Mouse (Mus musculus) forebrain, embryonic 10.5 days (tissue): ENCODE results near the gene Lrp5. TPM values are rescaled to one million over a fixed set of nuclear protein-coding genes. Genes with fewer than 3 reads are reported as not detected.
"Not testable (repeated sequence)": the region's sequence is repeated elsewhere in the genome, so short reads cannot be mapped to it uniquely, and the experiment has no call there.

Source experiments
- DNase-seq: peaks from one replicate; pipeline ENCODE4 v3.0.0-alpha.2; 2017; ENCODE audit warnings: low spot score; ENCODE audit errors: extremely low spot score
- H3K27ac ChIP-seq: fragments of 300-500 bp; sonication (generic); 2 replicates; pipeline ENCODE4 v1.5.1; 2016; ENCODE audit warnings: mild to moderate bottlenecking
- H3K27me3 ChIP-seq: fragments of 300-500 bp; sonication (generic); 2 replicates; pipeline ENCODE4 v1.6.1; 2016; ENCODE audit warnings: mild to moderate bottlenecking; ENCODE audit not compliant: poor library complexity, severe bottlenecking
- H3K36me3 ChIP-seq: fragments of 300-500 bp; sonication (generic); replicated peaks from 2 replicates; pipeline ENCODE4 v1.6.1; 2016; ENCODE audit warnings: mild to moderate bottlenecking, moderate library complexity
- H3K4me1 ChIP-seq: fragments of 300-500 bp; sonication (generic); 2 replicates; pipeline ENCODE4 v1.6.1; 2016
- H3K4me3 ChIP-seq: fragments of 300-500 bp; sonication (generic); 2 replicates; pipeline ENCODE4 v1.5.1; 2016; ENCODE audit warnings: mild to moderate bottlenecking, moderate library complexity
- H3K9me3 ChIP-seq: fragments of 300-500 bp; sonication (generic); 2 replicates; pipeline ENCODE4 v1.6.1; 2016; ENCODE audit warnings: mild to moderate bottlenecking, moderate library complexity
- WGBS: fragments of 180-500 bp; shearing (Covaris S2); methylation state at CpG from one replicate; pipeline ENCODE4 v1.1.7; 2016; 5-methylcytosine and 5-hydroxymethylcytosine counted together
- polyA plus RNA-seq: library from polyadenylated mRNA; unstranded; fragments of >200 nt; fragmentation: Nextera tagmentation; extraction: Ambion mirVana; gene quantifications from 2 replicates; pipeline ENCODE4 v1.2.1, GENCODE M21; 2016

The Lrp5 gene
- polyA plus RNA-seq, 1 experiment from 2014 or later = 3.6 TPM

- 87% methylated on average over 4 of the region's 4 CpGs for WGBS
- Histone ChIP-seq H3K36me3 (peaks cover 94% of the 10 kb centered on the region), H3K9me3 (peaks cover 10% of the 10 kb centered on the region)
Observed at GRCm38 (mm10) chr19:3623294-3623693, 63.1 kb downstream of the Lrp5 start.

GRCm38 (mm10) chr19:3620871-3621270, 65.5 kb downstream of the Lrp5 start:
- no peaks in the 10 kb centered on the region for H3K27me3 ChIP-seq
- WGBS = 96% methylated on average over 10 of the region's 10 CpGs
- H3K9me3 ChIP-seq = peaks cover 10% of the 10 kb centered on the region
- no peak overlapping the region for H3K27ac ChIP-seq
- no peak for DNase-seq
- H3K4me3 ChIP-seq = no peak overlapping the region
- H3K36me3 ChIP-seq = peaks cover 87% of the 10 kb centered on the region
- H3K4me1 ChIP-seq = no peaks in the 10 kb centered on the region

More at GRCm38 (mm10) chr19:3623294-3623693, 63.1 kb downstream of the Lrp5 start:
- H3K27me3 ChIP-seq = no peaks in the 10 kb centered on the region
- no peak overlapping the region for H3K27ac ChIP-seq
- no peak for DNase-seq
- no peak overlapping the region for H3K4me3 ChIP-seq
- no peaks in the 10 kb centered on the region for H3K4me1 ChIP-seq

- DNase-seq = no peak
- no peaks in the 10 kb centered on the region for H3K4me1 ChIP-seq
- 83% methylated on average over 2 of the region's 2 CpGs for WGBS
- no peaks in the 10 kb centered on the region for H3K27me3 ChIP-seq
- H3K27ac ChIP-seq = no peak overlapping the region
- no peak overlapping the region for H3K4me3 ChIP-seq
- H3K36me3 ChIP-seq = peaks cover 91% of the 10 kb centered on the region
- H3K9me3 ChIP-seq = peaks cover 10% of the 10 kb centered on the region
Observed at GRCm38 (mm10) chr19:3619359-3619758, 67.0 kb downstream of the Lrp5 start.

GRCm38 (mm10) chr19:3613991-3614390, 72.4 kb downstream of the Lrp5 start:
- Histone ChIP-seq H3K4me1 (no peaks in the 10 kb centered on the region), H3K4me3 (no peak overlapping the region), H3K27ac (no peak overlapping the region), H3K36me3 (peaks cover 90% of the 10 kb centered on the region), H3K27me3 (no peaks in the 10 kb centered on the region), H3K9me3 (no peaks in the 10 kb centered on the region)
- DNase-seq = no peak
- 94% methylated on average over 10 of the region's 10 CpGs for WGBS

GRCm38 (mm10) chr19:3612534-3613273, 73.7 kb downstream of the Lrp5 start:
- DNase-seq = no peak
- Histone ChIP-seq H3K27ac (no peak overlapping the region), H3K4me1 (no peaks in the 10 kb centered on the region), H3K9me3 (no peaks in the 10 kb centered on the region), H3K27me3 (no peaks in the 10 kb centered on the region), H3K36me3 (peaks cover 89% of the 10 kb centered on the region), H3K4me3 (no peak overlapping the region)
- 91% methylated on average over 4 of the region's 4 CpGs for WGBS

- WGBS = 90% methylated on average over 8 of the region's 8 CpGs
- no peak for DNase-seq
- H3K36me3 ChIP-seq = peaks cover 85% of the 10 kb centered on the region
Observed at GRCm38 (mm10) chr19:3611730-3612129, 74.6 kb downstream of the Lrp5 start.

GRCm38 (mm10) chr19:3610886-3611285, 75.5 kb downstream of the Lrp5 start:
- WGBS = 97% methylated on average over 2 of the region's 2 CpGs
- H3K9me3 ChIP-seq = no peaks in the 10 kb centered on the region
- no peak overlapping the region for H3K27ac ChIP-seq
- no peaks in the 10 kb centered on the region for H3K4me1 ChIP-seq
- H3K4me3 ChIP-seq = no peak overlapping the region
- no peaks in the 10 kb centered on the region for H3K27me3 ChIP-seq
- H3K36me3 ChIP-seq = peaks cover 89% of the 10 kb centered on the region
- DNase-seq = no peak

More at GRCm38 (mm10) chr19:3611730-3612129, 74.6 kb downstream of the Lrp5 start:
- Histone ChIP-seq H3K27ac (no peak overlapping the region), H3K9me3 (no peaks in the 10 kb centered on the region), H3K4me1 (no peaks in the 10 kb centered on the region), H3K4me3 (no peak overlapping the region), H3K27me3 (no peaks in the 10 kb centered on the region)

- no peak for DNase-seq
- no peak overlapping the region for H3K4me3 ChIP-seq
- H3K4me1 ChIP-seq = no peaks in the 10 kb centered on the region
- H3K27me3 ChIP-seq = no peaks in the 10 kb centered on the region
- peaks cover 89% of the 10 kb centered on the region for H3K36me3 ChIP-seq
- H3K9me3 ChIP-seq = no peaks in the 10 kb centered on the region
- WGBS = 91% methylated on average over 10 of the region's 10 CpGs
- H3K27ac ChIP-seq = no peak overlapping the region
Observed at GRCm38 (mm10) chr19:3609826-3610225, 76.5 kb downstream of the Lrp5 start.

- Histone ChIP-seq H3K27ac (no peak overlapping the region), H3K27me3 (no peaks in the 10 kb centered on the region), H3K36me3 (peaks cover 99% of the 10 kb centered on the region), H3K9me3 (no peaks in the 10 kb centered on the region), H3K4me1 (no peaks in the 10 kb centered on the region), H3K4me3 (no peak overlapping the region)
- no peak for DNase-seq
- 89% methylated on average over 5 of the region's 5 CpGs for WGBS
Observed at GRCm38 (mm10) chr19:3594316-3594715, 92.0 kb downstream of the Lrp5 start.

- H3K4me3 ChIP-seq = no peak overlapping the region
- no peaks in the 10 kb centered on the region for H3K9me3 ChIP-seq
- peaks cover 99% of the 10 kb centered on the region for H3K36me3 ChIP-seq
- no peak for DNase-seq
- no peak overlapping the region for H3K27ac ChIP-seq
- 91% methylated on average over 7 of the region's 7 CpGs for WGBS
- H3K4me1 ChIP-seq = no peaks in the 10 kb centered on the region
- H3K27me3 ChIP-seq = no peaks in the 10 kb centered on the region
Observed at GRCm38 (mm10) chr19:3593379-3594055, 92.8 kb downstream of the Lrp5 start.

- WGBS = 95% methylated on average over 4 of the region's 4 CpGs
Observed at GRCm38 (mm10) chr19:3589968-3590367, 96.4 kb downstream of the Lrp5 start.

GRCm38 (mm10) chr19:3589547-3589946, 96.8 kb downstream of the Lrp5 start:
- Histone ChIP-seq H3K4me3 (no peak overlapping the region), H3K27ac (no peak overlapping the region), H3K4me1 (no peaks in the 10 kb centered on the region), H3K27me3 (no peaks in the 10 kb centered on the region), H3K9me3 (no peaks in the 10 kb centered on the region), H3K36me3 (peaks cover 96% of the 10 kb centered on the region)
- no peak for DNase-seq
- 87% methylated on average over 5 of the region's 5 CpGs for WGBS

More at GRCm38 (mm10) chr19:3589968-3590367, 96.4 kb downstream of the Lrp5 start:
- DNase-seq = no peak
- no peaks in the 10 kb centered on the region for H3K4me1 ChIP-seq
- H3K4me3 ChIP-seq = no peak overlapping the region
- peaks cover 96% of the 10 kb centered on the region for H3K36me3 ChIP-seq
- no peaks in the 10 kb centered on the region for H3K27me3 ChIP-seq
- H3K9me3 ChIP-seq = no peaks in the 10 kb centered on the region
- no peak overlapping the region for H3K27ac ChIP-seq

GRCm38 (mm10) chr19:3587729-3588128, 98.6 kb downstream of the Lrp5 start:
- not testable (repeated sequence) for DNase-seq, H3K27me3 ChIP-seq, H3K4me3 ChIP-seq, H3K27ac ChIP-seq, H3K4me1 ChIP-seq, H3K9me3 ChIP-seq
- H3K36me3 ChIP-seq = peaks cover 96% of the 10 kb centered on the region
- WGBS = 92% methylated on average over 5 of the region's 5 CpGs
